Mouse (Mus musculus) midbrain, embryonic 15.5 days (tissue): Measurements from ENCODE around the gene Il34. TPM values are rescaled to one million over a fixed set of nuclear protein-coding genes. Genes with fewer than 3 reads are reported as not detected.

Experiments used
- ATAC-seq: fragments of 200-750 bp; cut with Nextera tagmentation; replicated peaks from 2 replicates; pipeline ENCODE4 v1.8.0; 2017; ENCODE audit warnings: moderate TSS enrichment
- H3K27ac ChIP-seq: fragments of 300-500 bp; sonication (generic); 2 replicates; pipeline ENCODE4 v1.5.1; 2015; ENCODE audit warnings: mild to moderate bottlenecking, inconsistent platforms
- H3K27me3 ChIP-seq: fragments of 300-500 bp; sonication (generic); replicated peaks from 2 replicates; pipeline ENCODE4 v1.6.1; 2015; ENCODE audit warnings: inconsistent platforms
- H3K36me3 ChIP-seq: fragments of 300-500 bp; sonication (generic); replicated peaks from 2 replicates; pipeline ENCODE4 v1.6.1; 2015; ENCODE audit warnings: inconsistent platforms
- H3K4me1 ChIP-seq: fragments of 300-500 bp; sonication (generic); 2 replicates; pipeline ENCODE4 v1.6.1; 2015; ENCODE audit warnings: inconsistent platforms
- H3K4me2 ChIP-seq: fragments of 300-500 bp; sonication (generic); 2 replicates; pipeline ENCODE4 v1.6.1; 2015; ENCODE audit warnings: inconsistent platforms, mild to moderate bottlenecking, moderate library complexity
- H3K4me3 ChIP-seq: fragments of 300-500 bp; sonication (generic); 2 replicates; pipeline ENCODE4 v1.5.1; 2015; ENCODE audit warnings: mild to moderate bottlenecking, inconsistent platforms
- H3K9ac ChIP-seq: fragments of 300-500 bp; sonication (generic); 2 replicates; pipeline ENCODE4 v1.6.1; 2015; ENCODE audit warnings: mild to moderate bottlenecking, inconsistent platforms
- H3K9me3 ChIP-seq: fragments of 300-500 bp; sonication (generic); 2 replicates; pipeline ENCODE4 v1.6.1; 2016; ENCODE audit warnings: inconsistent platforms
- WGBS: fragments of 180-500 bp; shearing (Covaris S2); methylation state at CpG from one replicate; pipeline ENCODE4 v1.1.7; 2015; ENCODE audit warnings: mixed read lengths; 5-methylcytosine and 5-hydroxymethylcytosine counted together
- polyA plus RNA-seq: library from polyadenylated mRNA; unstranded; fragments of >200 nt; fragmentation: Nextera tagmentation; extraction: Ambion mirVana; gene quantifications from 2 replicates; pipeline ENCODE4 v1.2.1, GENCODE M21; 2015

The Il34 gene
- 6.9 and 8.2 TPM in 2 replicates for polyA plus RNA-seq

DNA sequence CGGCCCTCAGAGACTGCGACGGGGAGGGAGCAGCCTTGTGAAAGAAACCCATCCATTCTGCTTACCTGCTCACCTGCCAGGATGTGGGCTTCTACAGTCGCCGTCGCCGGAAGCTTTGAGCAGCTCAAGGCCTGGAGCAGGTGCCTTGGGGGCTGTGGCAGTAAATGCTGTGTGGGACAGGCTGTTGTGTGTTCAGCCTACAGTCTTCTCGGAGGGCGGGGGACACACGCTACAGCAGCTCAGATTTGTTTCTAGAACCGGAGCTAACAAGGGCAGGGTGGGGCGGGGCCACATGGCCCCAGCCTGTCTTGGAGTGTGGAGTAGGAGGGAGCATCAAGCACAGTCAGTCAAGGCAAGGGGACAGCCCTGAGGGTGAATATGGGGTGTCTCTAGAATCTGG, at the start of gene Il34:
Il34 (minus strand) TSS at position 256 of the 400 bp plus-strand sequence.
- H3K9ac ChIP-seq: no peak within 1 kb of the TSS
- ATAC-seq: no peak
- no peaks in the 10 kb centered on the region for H3K9me3 ChIP-seq
- H3K4me2 ChIP-seq: no peak within 1 kb of the TSS
- 41% methylated on average over 12 of the region's 12 CpGs for WGBS
- no peaks in the 10 kb centered on the region for H3K4me1 ChIP-seq
- H3K36me3 ChIP-seq: peaks cover 17% of the 10 kb centered on the region
- no peak within 1 kb of the TSS for H3K4me3 ChIP-seq
- H3K27ac ChIP-seq: no peak within 1 kb of the TSS
- no peaks in the 10 kb centered on the region for H3K27me3 ChIP-seq

DNA sequence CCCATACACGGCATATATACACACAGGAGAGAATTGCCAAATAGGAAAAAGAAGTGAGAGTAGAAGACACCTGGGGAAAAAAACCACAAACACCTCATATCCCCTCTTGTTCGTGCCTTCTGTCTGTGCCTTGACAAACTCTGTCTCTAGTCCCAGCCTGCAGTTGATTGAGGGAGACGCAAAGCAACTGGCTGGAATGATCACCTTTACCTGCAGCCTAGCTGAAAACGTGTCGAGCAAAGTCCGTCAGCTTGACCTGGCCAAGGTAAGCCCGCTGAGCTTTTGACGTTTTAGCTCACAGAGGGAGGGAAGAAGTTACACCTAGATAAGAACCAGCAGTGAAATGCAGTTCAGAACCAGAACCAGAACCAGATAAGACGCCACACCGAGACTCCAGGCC, 45.5 kb upstream of the Il34 start:
- peaks cover 53% of the 10 kb centered on the region for H3K36me3 ChIP-seq
- H3K27me3 ChIP-seq: no peaks in the 10 kb centered on the region
- peaks cover 10% of the 10 kb centered on the region for H3K4me1 ChIP-seq
- no peak for ATAC-seq
- H3K27ac ChIP-seq: no peak overlapping the region
- no peak overlapping the region for H3K4me3 ChIP-seq
- no peak overlapping the region for H3K9ac ChIP-seq
- H3K9me3 ChIP-seq: no peaks in the 10 kb centered on the region
- no peak overlapping the region for H3K4me2 ChIP-seq
- WGBS: 95% methylated on average over 10 of the region's 10 CpGs

DNA sequence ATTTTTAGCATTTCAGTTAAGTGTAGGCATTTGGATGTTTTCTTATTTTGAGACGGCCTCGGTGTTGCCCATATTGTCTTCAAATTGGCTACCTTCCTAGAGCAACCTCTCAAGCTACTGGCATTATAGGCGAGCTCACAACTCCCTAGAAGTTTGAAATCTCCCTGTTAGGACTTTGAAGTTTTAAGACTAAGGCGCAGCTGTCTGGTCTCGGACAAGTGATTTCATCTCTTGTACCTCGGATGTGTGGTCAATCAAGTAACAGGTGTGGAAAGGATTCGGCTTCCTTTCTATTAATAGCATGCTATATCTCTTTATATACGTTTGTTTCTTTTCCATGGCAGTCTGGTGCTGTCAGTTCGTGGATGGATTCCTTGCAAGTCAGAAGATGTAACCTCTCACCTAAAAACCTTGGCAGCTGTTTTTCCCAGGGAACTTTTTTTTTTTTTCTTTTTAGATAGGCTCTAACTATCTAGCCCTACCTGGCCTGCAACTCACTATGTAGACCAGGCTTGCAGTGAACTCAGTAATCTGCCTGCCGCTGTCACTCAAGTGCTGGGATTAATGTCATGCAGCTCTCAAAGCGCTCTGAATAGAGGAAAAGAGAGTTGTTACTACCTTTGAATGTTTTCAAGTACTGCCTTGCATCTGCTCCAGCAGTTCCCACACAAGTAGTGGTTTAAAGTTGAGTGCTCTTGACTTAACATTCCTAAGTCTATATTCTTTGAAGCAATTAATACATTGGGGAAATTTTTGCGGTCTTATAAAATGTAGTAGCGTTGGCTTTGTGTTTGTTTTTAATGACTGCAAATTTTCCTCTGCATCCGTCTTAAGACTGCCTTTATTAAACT, 42.1 kb upstream of the Il34 start:
- ATAC-seq: no peak
- WGBS: 60% methylated on average over 14 of the region's 14 CpGs
- Histone ChIP-seq H3K36me3 (peaks cover 42% of the 10 kb centered on the region), H3K27me3 (no peaks in the 10 kb centered on the region), H3K9me3 (no peaks in the 10 kb centered on the region), H3K4me1 (peaks cover 32% of the 10 kb centered on the region), H3K27ac (no peak overlapping the region), H3K4me3 (peak overlapping the region; percentile 72), H3K4me2 (peak overlapping the region; percentile 71), H3K9ac (peak overlapping the region; percentile 88; the same call in 1 of the 2 replicates)

DNA sequence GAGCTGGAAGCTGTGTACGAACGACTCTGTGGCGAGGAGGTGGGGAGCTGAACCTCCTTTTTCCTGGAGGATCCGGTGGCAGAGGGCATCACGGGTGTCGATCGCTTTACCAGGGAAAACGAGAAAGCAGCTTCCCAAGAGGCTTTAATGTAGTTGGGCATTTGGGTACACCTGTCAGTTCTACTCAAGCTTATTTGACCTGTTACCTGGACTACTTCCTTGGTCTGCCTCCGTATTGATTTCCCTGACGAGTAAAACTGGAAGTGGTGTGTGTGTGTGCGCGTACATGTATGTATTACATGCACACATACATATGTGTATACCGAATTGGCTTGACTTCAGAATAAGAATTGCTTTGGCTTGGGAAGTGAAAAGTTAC, 41.4 kb upstream of the Il34 start:
- Histone ChIP-seq H3K27ac (peak overlapping the region; percentile 84), H3K9me3 (no peaks in the 10 kb centered on the region), H3K4me1 (peaks cover 32% of the 10 kb centered on the region), H3K9ac (peak overlapping the region; percentile 88), H3K4me3 (peak overlapping the region; percentile 72), H3K4me2 (peak overlapping the region; percentile 71), H3K36me3 (peaks cover 41% of the 10 kb centered on the region), H3K27me3 (no peaks in the 10 kb centered on the region)
- 0 out of 2 replicates have a peak, but pooled peaks have one; percentile 24 for ATAC-seq
- 1% methylated on average over 13 of the region's 13 CpGs for WGBS

DNA sequence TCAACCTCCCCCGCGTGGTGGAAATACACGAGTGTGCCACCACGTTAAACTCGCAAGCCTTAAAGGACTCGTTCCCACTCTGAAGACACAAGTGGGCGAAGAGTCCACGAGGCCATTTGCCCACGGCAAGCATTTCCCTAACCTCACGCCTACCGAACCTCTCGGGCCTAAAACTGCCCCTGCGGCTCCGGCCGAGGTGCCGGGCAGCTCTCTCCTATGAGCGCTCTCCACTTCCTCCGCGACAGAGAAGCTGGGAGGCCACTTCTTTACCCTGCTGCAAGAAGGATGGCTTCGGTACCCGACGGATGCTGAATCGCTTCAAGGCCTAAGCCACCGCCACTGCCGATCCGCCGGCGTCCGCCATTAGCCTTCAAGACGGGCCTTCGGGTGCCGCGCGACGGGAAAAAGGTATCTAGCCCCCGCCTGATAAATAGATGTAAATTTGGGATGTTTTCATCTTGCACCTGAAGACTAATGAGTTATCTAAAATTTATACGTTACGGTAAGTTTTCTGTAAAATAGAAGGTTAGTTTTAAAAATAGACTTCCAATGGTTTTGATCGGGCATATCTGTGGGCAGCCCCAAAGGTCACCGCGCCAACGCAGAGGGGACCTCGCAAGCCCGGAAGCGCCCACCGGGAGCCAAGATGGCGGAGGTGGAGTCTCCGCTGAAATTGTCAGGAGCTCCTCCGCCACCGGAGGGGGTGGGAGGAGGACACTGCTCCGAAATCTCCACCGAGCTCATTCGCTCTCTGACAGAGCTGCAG, 40.9 kb upstream of the Il34 start, which contains the start of the genes Cog4 and Sf3b3:
Cog4 (plus strand) TSS at position 196 of the 766 bp plus-strand sequence.
Sf3b3 (minus strand) TSS at position 383 of the 766 bp plus-strand sequence.
- H3K9ac ChIP-seq: peak within 1 kb of the TSS; percentile 88
- peak; percentile 87 for ATAC-seq
- WGBS: under 1% methylated on average over 53 of the region's 53 CpGs
- no peaks in the 10 kb centered on the region for H3K27me3 ChIP-seq
- H3K36me3 ChIP-seq: peaks cover 37% of the 10 kb centered on the region
- peak within 1 kb of the TSS; percentile 72 for H3K4me3 ChIP-seq
- peaks cover 32% of the 10 kb centered on the region for H3K4me1 ChIP-seq
- H3K27ac ChIP-seq: peak within 1 kb of the TSS; percentile 84
- no peaks in the 10 kb centered on the region for H3K9me3 ChIP-seq
- peak within 1 kb of the TSS; percentile 71 for H3K4me2 ChIP-seq

DNA sequence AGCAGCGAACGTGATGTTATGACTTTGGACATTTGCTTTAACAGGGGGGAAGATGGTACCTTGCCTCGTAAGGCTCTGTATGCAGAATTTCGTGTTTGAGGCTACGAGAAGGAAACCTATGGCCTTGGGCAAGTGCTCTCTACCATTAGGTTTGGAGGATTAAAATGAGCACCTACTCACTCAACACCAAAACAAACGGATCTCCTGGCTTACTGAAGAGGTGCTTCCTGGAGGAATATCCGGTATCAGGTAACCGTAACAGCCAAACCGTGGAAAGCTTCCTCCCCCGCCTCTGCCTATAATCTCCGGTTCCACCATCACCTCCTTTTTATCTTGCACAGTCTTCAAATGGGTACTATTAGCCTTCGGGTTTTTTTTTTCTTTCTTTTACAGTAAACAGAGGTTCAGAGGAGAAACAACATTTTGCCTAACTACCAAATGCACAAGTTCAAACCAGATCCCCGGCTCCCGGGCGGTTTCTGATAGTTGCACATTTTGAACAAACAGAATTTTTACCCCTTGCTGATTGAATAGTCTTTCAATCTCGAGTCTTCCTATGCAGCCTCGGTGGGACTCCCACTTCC, 40.2 kb upstream of the Il34 start:
- H3K4me3 ChIP-seq: peak overlapping the region; percentile 72
- peak overlapping the region; percentile 71 for H3K4me2 ChIP-seq
- peaks cover 37% of the 10 kb centered on the region for H3K36me3 ChIP-seq
- H3K4me1 ChIP-seq: peaks cover 32% of the 10 kb centered on the region
- H3K27me3 ChIP-seq: no peaks in the 10 kb centered on the region
- peak overlapping the region; percentile 84 for H3K27ac ChIP-seq
- ATAC-seq: no peak
- peak overlapping the region; percentile 77 for H3K9ac ChIP-seq
- whole genome bisulfite sequencing: 12% methylated on average over 17 of the region's 17 CpGs
- H3K9me3 ChIP-seq: no peaks in the 10 kb centered on the region

DNA sequence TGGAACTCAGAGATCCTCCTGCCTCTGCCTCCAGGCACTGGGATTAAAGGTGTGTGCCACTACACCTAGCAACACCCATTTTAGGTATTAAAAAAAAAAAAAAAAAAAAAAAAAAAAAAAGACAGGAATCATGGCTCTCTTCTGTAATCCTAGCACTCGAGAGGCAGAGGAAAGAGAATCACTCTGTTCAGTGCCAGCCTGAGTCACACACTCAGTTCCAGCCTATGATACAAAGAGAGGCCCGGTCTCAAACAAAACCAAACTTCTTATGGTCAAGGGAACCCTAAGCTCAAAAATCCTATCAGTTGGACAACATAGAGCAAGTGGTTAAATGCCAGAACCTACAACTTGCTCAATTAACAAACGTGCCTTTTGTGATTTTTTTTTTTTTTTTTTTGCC, 39.2 kb upstream of the Il34 start:
- peaks cover 39% of the 10 kb centered on the region for H3K36me3 ChIP-seq
- peak overlapping the region; percentile 71 for H3K4me2 ChIP-seq
- no peak overlapping the region for H3K9ac ChIP-seq
- WGBS: 78% methylated on average over 3 of the region's 3 CpGs
- H3K27ac ChIP-seq: no peak overlapping the region
- H3K4me3 ChIP-seq: 0 out of 2 replicates have a peak overlapping the region, but pooled peaks have one; percentile 72
- peaks cover 32% of the 10 kb centered on the region for H3K4me1 ChIP-seq
- H3K27me3 ChIP-seq: no peaks in the 10 kb centered on the region
- H3K9me3 ChIP-seq: no peaks in the 10 kb centered on the region
- no peak for ATAC-seq

DNA sequence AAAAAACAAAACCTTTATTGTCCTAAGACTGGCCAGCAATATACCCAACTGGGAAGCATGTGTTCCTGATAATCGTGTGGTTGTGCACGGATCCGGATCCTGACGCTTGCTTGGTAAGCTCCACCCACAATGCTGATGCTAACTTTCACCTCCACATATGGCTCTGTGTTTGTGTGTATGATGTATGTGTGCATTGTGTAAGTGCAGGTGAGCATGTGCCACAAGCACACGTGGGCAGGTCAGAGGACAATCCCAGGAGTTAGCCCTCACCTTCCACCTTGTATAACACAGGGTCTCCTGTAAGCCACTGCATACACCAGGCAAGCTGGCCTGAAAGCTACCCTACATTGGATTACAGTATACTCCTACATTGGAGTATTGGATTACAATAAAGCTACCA, 37.5 kb upstream of the Il34 start:
- Histone ChIP-seq H3K4me3 (no peak overlapping the region), H3K4me1 (peaks cover 31% of the 10 kb centered on the region), H3K27me3 (no peaks in the 10 kb centered on the region), H3K9ac (no peak overlapping the region), H3K27ac (no peak overlapping the region), H3K4me2 (no peak overlapping the region), H3K36me3 (peaks cover 53% of the 10 kb centered on the region), H3K9me3 (no peaks in the 10 kb centered on the region)
- 89% methylated on average over 5 of the region's 5 CpGs for WGBS
- no peak for ATAC-seq

DNA sequence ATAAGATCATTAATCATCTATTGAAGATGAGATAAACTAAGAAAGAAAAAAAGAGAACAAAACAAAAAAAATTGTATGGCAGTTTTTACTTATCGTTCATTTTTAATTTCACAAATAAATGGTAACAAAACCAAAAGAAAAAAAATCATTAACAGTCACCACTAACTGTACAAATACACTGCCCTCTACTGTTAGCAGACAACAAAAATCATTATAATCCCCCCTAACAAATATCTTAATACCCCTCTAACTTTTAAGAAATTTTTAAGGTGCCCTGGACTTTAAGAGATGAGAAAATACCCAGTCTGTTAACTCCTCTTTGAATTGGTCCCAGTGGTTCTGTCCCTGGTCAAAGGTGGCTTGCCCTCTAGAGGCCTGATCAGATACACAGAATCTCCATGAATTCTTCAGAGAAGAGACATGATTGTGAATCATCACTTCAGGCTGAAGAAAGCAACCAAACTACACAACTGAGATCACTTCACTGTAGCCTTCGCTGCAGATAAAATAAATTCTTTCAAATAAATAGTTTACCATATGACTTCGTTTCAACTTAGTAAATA, 36.4 kb upstream of the Il34 start:
- H3K27me3 ChIP-seq: no peaks in the 10 kb centered on the region
- peaks cover 63% of the 10 kb centered on the region for H3K36me3 ChIP-seq
- no peak overlapping the region for H3K4me2 ChIP-seq
- WGBS: 92% methylated on average over 3 of the region's 3 CpGs
- no peak overlapping the region for H3K27ac ChIP-seq
- peaks cover 23% of the 10 kb centered on the region for H3K4me1 ChIP-seq
- H3K9ac ChIP-seq: no peak overlapping the region
- H3K9me3 ChIP-seq: no peaks in the 10 kb centered on the region
- H3K4me3 ChIP-seq: no peak overlapping the region
- no peak for ATAC-seq

DNA sequence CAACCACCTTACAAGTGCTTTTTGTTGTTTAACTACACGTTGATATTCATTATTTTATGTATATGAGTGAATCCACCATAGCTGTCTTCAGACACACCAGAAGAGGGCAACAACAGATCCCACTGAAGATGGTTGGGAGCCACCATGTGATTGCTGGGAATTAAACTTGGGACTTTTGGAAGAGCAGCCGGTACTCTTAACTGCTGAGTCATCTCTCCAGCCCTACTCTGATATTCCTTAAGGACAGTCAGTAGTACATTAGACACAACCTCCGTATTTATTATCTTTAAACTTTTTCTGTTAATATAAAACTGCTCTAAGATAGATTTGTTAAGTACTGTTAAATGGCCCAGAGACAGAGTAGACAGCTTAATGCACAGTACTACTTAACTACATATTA, 26.2 kb upstream of the Il34 start:
- H3K9me3 ChIP-seq: no peaks in the 10 kb centered on the region

DNA sequence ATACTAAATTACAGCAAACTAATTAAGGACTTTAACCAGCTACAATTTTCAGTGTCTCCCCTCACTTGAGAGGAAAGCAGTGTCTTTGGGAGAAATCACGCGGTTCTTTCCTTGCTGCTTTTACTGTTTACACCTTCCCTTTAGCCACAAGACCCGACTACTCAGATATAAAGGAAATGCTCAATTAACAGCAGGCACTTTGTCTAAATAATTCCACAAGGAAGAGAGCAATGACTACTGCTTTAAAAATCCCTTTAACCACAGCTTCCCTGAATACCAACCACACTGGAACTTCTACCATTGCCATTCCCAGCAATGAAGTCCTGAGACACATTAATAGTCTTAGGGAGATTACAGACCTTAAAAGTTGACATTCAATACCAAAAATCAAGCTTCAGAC, 22.8 kb upstream of the Il34 start:
- 83% methylated on average over 3 of the region's 3 CpGs for WGBS
- Histone ChIP-seq H3K9ac (no peak overlapping the region), H3K36me3 (peaks cover 81% of the 10 kb centered on the region), H3K4me1 (no peaks in the 10 kb centered on the region), H3K27me3 (no peaks in the 10 kb centered on the region), H3K9me3 (no peaks in the 10 kb centered on the region), H3K4me2 (no peak overlapping the region), H3K4me3 (no peak overlapping the region), H3K27ac (no peak overlapping the region)
- no peak for ATAC-seq

More for the DNA sequence above, 26.2 kb upstream of the Il34 start:
- H3K4me3 ChIP-seq: no peak overlapping the region
- H3K27ac ChIP-seq: no peak overlapping the region
- H3K36me3 ChIP-seq: peaks cover 82% of the 10 kb centered on the region
- ATAC-seq: no peak
- no peaks in the 10 kb centered on the region for H3K27me3 ChIP-seq
- H3K4me2 ChIP-seq: no peak overlapping the region
- no peak overlapping the region for H3K9ac ChIP-seq
- WGBS: 92% methylated on average over 3 of the region's 3 CpGs
- no peaks in the 10 kb centered on the region for H3K4me1 ChIP-seq

DNA sequence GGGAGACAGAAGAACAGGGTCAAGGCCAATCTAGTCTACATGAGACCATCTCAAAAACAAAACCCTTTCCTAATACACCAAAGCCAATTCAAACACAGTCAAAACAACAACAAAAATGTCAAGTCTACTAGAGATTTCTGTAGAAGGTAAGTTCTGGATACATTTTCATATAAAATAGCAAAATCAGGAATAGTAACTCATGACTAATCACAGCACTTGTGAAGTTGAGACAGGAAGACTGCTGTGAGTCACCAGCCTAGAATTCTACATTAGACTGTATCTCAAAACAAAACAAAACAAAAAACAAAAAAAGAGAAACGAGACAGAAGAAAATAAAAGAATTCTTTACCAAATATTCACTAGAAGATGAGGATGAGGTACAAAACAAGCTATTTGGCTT, 19.1 kb upstream of the Il34 start:
- WGBS: 89% methylated on average over 1 of the region's 1 CpGs
- ATAC-seq: no peak
- H3K4me1 ChIP-seq: no peaks in the 10 kb centered on the region
- H3K9me3 ChIP-seq: no peaks in the 10 kb centered on the region
- no peak overlapping the region for H3K9ac ChIP-seq
- no peak overlapping the region for H3K27ac ChIP-seq
- H3K4me3 ChIP-seq: no peak overlapping the region
- H3K27me3 ChIP-seq: no peaks in the 10 kb centered on the region
- H3K36me3 ChIP-seq: peaks cover 80% of the 10 kb centered on the region
- no peak overlapping the region for H3K4me2 ChIP-seq
